Mouse (Mus musculus) lung, postnatal 0 days (tissue): ENCODE results near the gene Nt5c3.

Source experiments
- CTCF ChIP-seq: IDR thresholded peaks from 2 replicates; pipeline ENCODE4 v1.5.1; 2016; ENCODE audit warnings: antibody characterized with exemption, mild to moderate bottlenecking
- EP300 ChIP-seq: IDR thresholded peaks from 2 replicates; pipeline ENCODE4 v1.6.1; 2016; ENCODE audit warnings: antibody characterized with exemption, mild to moderate bottlenecking, control low read depth

- TF ChIP-seq CTCF (no peak), EP300 (no peak)
Observed at GRCm38 (mm10) chr6:56906121-56906846, 17.4 kb downstream of the Nt5c3 start.
